Mouse (Mus musculus): ENCODE results near the gene Igsf23. TPM values are rescaled to one million over a fixed set of nuclear protein-coding genes. Genes with fewer than 3 reads are reported as not detected.
"Not testable (repeated sequence)": the region's sequence is repeated elsewhere in the genome, so short reads cannot be mapped to it uniquely, and the experiment has no call there.

Igsf23 gene
- total RNA-seq, 2 experiments from 2014 or later, result 3.4 TPM; not detected in 1

DNA sequence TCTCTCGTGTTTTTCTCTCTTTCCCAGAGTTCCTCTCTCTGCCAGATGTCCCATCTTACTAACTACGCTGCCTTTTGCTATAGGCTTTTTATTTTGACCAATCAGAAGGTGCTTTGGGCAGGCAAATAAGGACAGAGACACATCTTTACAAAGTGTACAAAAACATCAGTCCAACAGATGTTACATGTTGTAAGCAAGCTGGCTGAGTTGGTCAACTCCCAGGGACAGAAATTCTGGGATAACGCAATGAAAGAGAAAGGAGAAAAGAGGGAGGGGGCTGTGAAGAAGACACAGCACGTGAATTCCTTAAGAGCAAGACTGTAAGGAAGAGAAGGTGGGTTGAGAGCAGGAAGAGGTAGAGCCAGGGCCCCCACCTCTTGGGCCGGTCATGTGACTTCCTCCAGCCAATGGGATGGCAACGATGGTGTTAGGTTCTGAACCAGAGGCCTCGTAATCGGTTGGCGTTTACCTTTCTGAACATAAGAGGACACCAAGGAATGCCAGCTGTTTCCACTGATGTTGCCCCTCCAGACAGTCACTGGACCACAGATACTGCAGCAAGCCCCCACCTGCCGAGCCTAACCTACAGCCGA is 13.2 kb downstream of the Igsf23 start:
- no peak for ATAC-seq (replicated peaks; ENCODE audit: poor library complexity, severe bottlenecking)

DNA sequence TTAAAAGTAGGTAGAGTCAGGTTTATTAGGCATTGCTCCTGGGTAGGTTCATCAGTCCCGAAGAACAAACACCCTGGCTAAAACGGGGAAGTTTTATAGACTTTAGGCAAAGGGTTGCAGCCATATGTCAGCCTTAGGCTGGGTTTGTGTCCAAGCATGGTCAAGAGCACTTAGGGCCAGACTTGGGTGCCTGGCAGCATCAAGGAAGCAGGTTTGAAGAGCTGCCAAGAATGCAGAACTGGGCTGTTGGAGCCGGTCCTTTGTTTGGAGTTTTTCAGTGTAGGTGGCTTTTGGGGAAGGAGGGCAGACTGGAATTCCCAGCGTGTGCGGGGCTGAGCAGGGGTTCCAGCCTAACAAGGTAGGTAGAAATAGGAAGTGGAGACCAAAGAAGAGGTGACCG is 14.6 kb downstream of the Igsf23 start:
- ATAC-seq (replicated peaks; ENCODE audit: poor library complexity, severe bottlenecking), result no peak

- peak; percentile 49 for ATAC-seq (replicated peaks; ENCODE audit: poor library complexity, severe bottlenecking)
Observed at GRCm38 (mm10) chr7:19935171-19935751, 15.3 kb downstream of the Igsf23 start.

DNA sequence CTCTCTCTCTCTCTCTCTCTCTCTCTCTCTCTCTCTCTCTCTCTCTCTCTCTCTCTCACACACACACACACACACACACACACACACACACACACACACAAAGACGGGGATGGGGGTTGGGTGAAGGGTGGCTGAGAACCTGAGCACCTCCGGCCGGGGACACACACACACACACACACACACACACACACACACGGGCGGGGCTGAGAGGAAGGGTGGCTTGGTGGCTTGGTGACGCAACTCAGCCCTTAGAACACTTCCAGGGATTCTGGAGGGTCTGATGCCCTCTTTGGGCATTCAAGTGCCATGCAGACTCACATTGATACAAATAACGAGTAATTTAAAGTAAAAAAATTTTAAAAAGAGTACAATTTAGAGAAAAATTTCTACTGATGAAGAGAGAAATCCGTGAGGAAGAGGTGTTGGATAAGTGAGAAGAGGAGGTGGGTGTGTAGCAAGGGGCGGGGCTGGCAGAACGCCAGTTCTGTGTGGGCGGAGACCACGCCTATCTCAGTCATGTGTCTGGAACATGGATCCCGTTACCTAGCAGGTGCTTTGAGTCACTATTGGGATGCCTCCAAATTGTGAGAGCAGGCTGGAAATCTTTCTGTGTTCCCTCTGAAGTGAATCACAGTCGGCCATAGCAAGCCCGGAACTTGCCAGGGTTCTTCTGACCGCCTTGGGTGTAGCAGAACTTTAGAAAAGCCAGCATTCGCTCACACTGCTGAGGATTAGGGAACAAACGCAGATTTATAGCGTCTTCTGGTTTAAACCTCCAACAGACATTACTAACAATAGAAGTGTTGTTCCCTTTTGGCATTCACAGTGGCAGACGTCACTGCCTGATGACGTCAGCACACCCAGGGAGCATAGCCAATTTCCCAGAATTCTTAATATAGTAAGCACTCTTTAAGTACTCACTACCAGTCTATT is 17.4 kb downstream of the Igsf23 start:
- ATAC-seq (replicated peaks; ENCODE audit: poor library complexity, severe bottlenecking), result peak; percentile 52

- no peak for ATAC-seq (replicated peaks; ENCODE audit: poor library complexity, severe bottlenecking)
Observed at GRCm38 (mm10) chr7:19932133-19932876, 18.3 kb downstream of the Igsf23 start.

- not testable (repeated sequence) for ATAC-seq (replicated peaks; ENCODE audit: poor library complexity, severe bottlenecking)
Observed at GRCm38 (mm10) chr7:19930481-19930880, 20.1 kb downstream of the Igsf23 start.

GRCm38 (mm10) chr7:19928486-19928885 is 22.1 kb downstream of the Igsf23 start:
- no peak for ATAC-seq (replicated peaks; ENCODE audit: poor library complexity, severe bottlenecking)

DNA sequence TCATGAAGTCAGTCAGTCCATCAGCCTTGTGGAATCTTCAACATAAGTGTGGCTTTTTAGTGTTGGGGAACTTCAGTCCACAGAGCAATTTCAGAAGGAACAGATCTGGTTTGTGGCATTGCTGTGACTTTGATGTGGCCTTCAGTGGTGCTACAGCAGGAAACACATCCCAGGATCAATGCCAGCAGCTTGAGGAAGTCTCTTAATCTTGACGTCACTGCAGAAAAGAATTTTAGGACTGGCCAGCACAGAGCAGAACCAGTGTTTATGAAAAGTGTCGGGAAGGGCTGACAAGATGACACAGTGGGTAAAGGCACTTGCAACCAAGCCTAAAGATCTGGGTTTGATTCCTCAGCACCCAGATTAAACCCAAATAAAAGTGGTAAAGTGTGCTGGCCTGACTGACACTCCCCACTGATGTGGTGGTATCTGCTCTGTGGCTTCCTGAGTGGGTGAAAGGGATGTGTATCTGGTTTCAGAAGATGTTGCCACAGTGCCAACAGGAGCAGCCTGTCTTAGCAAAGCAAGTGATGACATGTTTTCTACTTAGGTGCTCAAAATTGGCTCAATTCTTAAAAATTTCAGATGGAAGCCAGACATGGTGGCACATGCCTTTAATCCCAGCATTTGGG is 23.6 kb downstream of the Igsf23 start:
- peak; percentile 70 for ATAC-seq (replicated peaks; ENCODE audit: poor library complexity, severe bottlenecking)

GRCm38 (mm10) chr7:19925376-19925775 is 25.2 kb downstream of the Igsf23 start:
- no peak for ATAC-seq (replicated peaks; ENCODE audit: poor library complexity, severe bottlenecking)

- ATAC-seq (replicated peaks; ENCODE audit: poor library complexity, severe bottlenecking), result no peak
Observed at GRCm38 (mm10) chr7:19923797-19924196, 26.8 kb downstream of the Igsf23 start.

DNA sequence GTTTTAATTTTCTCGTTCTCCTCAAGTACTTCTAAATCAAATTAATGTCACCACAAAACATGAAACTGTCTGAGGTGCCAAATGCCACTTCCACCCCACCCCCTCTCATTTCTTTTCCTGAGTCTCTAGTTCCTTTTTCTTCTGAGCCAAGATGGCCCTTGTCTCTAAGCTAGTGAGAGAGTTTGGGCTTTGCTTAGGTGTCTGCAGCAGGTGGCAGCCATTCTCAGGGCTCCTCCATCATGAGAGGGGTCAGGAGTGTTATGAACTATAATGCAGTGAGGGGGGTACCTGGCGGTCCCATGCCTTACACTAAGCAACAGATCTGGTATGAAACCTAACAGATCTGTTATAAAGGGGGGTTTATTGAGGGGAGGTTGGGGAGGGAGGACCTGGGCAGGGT is 27.2 kb downstream of the Igsf23 start:
- ATAC-seq (replicated peaks; ENCODE audit: poor library complexity, severe bottlenecking), result peak; percentile 42

- ATAC-seq (replicated peaks; ENCODE audit: poor library complexity, severe bottlenecking), result peak; percentile 74
Observed at GRCm38 (mm10) chr7:19920506-19921261, 29.9 kb downstream of the Igsf23 start, which contains the start of gene Pvr. Gene Pvr, minus strand, starts transcription at chr7:19921160.

GRCm38 (mm10) chr7:19920166-19920505 is 30.4 kb downstream of the Igsf23 start:
- no peak for ATAC-seq (replicated peaks; ENCODE audit: poor library complexity, severe bottlenecking)

DNA sequence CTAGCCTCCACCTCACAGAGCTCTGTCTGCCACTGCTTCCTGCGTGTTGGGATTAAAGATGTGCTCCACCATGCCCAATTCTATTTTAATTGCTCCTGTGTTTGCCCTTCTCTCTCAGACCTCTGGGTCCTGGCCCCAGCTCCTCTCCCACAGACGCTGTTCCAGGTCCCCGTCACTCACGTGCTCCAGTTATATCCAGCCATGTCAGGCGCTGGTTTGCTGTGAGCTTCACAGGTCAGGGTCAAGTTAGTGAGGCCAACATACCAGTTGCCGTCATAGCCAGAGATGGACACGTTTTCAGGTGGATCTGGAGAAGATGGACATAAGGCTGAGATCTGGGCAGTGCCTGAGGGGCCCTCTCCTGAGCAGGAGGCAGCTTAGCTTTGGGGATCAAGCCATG is 36.0 kb downstream of the Igsf23 start:
- ATAC-seq (replicated peaks; ENCODE audit: poor library complexity, severe bottlenecking), result no peak

DNA sequence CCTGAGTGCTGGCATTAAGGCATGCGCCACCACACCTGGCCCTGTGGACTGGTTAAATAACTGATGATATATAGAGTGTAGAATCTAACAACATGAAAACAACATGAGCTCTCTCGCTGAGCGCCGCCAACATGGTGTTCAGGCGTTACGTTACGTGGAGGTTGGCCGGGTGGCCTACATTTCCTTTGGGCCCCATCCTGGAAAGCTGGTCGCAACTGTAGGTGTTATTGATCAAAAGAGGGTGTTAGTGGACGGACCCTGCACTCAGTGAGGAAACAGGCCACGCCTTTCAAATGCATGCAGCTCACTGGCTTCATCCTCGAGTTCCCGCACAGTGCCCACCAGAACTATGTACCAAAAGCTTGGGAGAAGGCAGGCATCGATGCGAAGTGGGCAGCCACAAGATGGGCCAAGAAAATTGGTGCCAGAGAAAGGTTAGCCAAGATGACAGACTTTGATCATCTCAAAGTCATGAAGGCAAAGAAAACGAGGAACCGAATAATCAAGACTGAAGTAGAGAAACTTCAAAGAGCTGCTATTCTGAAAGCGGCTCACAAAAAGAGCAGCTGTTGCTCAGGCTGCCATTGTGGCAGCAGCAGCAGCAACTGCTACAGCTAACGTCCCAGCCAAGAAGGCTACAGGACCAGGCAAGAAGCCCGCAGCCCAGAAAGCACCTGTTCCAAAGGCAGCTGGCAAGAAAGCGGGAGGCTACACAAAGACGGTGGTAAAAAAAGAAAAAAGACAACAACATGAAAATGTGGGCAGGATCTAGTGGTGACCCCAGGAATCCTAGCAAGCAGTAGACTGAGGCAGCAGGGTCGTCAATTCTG is 38.6 kb downstream of the Igsf23 start:
- ATAC-seq (replicated peaks; ENCODE audit: poor library complexity, severe bottlenecking), result no peak

GRCm38 (mm10) chr7:19911292-19911658 is 39.3 kb downstream of the Igsf23 start:
- ATAC-seq (replicated peaks; ENCODE audit: poor library complexity, severe bottlenecking), result no peak

DNA sequence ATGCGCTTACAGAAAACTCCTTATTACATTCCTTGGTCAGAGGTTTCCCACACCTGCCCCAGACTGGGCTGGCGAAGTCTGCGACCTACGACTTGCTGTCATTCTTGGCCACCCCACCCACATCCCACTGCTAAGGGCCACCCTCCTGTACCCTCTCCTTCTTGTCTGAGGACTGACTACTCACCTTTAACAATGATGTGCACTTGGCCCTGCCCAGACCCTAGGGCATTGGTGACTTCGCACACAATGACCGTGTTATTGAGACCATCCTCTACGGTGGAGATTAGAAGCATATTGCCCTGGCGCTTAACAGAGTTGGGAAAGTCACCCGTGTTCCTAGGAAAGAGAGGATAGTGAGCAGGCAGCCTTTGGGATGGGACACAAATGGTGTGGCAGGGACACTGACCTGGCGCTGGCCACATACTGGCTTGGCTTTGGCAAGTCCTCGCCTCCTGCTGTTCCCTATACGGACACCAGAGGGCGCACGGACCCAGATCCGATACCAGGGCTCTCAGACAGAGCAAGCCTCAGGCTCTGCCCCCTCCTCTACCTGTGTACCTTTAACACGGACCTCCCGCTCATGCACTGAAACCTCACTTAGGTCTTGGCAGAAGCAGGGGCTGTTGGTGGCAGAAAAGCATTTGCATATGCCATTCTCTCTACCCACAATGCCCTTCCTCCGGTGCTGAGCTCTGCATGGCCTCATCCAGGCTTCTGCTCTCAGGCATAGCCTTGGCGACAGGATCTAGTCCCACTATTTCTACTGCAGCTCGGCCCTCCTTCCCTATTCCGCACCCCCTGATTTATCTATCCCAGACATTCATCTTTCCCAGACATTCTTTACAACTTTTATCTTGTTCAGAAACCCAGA is 39.9 kb downstream of the Igsf23 start:
- peak; percentile 97 for ATAC-seq (replicated peaks; ENCODE audit: poor library complexity, severe bottlenecking)

GRCm38 (mm10) chr7:19889881-19890280 is 60.7 kb downstream of the Igsf23 start:
- ATAC-seq (replicated peaks; ENCODE audit: poor library complexity, severe bottlenecking), result peak; percentile 68

Data from granulocyte monocyte progenitor cell, adult 5-6 weeks (primary cell).